Mouse (Mus musculus) bone marrow macrophage, adult 2 months (primary cell): ENCODE measurements around the gene Prex1. TPM values are rescaled to one million over a fixed set of nuclear protein-coding genes. Genes with fewer than 3 reads are reported as not detected.
A peak's percentile ranks its signal among the peaks of the same experiment; 100 is the strongest.

Source experiments
- H3K27ac ChIP-seq: 2 replicates; pipeline ENCODE4 v1.5.1; 2012; ENCODE audit warnings: low read depth, low read length; ENCODE audit not compliant: insufficient read depth
- H3K4me1 ChIP-seq: 2 replicates; pipeline ENCODE4 v1.6.1; 2012; ENCODE audit warnings: low read length; ENCODE audit not compliant: control insufficient read depth, insufficient read depth
- H3K4me3 ChIP-seq: 2 replicates; pipeline ENCODE4 v1.5.1; 2012; ENCODE audit warnings: mild to moderate bottlenecking, low read length, moderate library complexity; ENCODE audit not compliant: insufficient read depth
- CTCF ChIP-seq: IDR thresholded peaks from 2 replicates; pipeline ENCODE4 v1.5.1; 2012; ENCODE audit warnings: low read depth, mild to moderate bottlenecking, low read length, moderate library complexity
- POLR2A ChIP-seq: IDR thresholded peaks from 2 replicates; pipeline ENCODE4 v1.6.1; 2012; ENCODE audit warnings: mild to moderate bottlenecking, low read depth, low read length, borderline replicate concordance
- polyA plus RNA-seq: library from polyadenylated mRNA; stranded (reverse); fragments of >200 nt; gene quantifications from 2 replicates; pipeline ENCODE4 v1.2.4, GENCODE M21; 2012; ENCODE audit not compliant: missing spikeins, insufficient read depth, insufficient read length

Prex1 gene
- polyA plus RNA-seq, 1 experiment = 191 TPM

DNA sequence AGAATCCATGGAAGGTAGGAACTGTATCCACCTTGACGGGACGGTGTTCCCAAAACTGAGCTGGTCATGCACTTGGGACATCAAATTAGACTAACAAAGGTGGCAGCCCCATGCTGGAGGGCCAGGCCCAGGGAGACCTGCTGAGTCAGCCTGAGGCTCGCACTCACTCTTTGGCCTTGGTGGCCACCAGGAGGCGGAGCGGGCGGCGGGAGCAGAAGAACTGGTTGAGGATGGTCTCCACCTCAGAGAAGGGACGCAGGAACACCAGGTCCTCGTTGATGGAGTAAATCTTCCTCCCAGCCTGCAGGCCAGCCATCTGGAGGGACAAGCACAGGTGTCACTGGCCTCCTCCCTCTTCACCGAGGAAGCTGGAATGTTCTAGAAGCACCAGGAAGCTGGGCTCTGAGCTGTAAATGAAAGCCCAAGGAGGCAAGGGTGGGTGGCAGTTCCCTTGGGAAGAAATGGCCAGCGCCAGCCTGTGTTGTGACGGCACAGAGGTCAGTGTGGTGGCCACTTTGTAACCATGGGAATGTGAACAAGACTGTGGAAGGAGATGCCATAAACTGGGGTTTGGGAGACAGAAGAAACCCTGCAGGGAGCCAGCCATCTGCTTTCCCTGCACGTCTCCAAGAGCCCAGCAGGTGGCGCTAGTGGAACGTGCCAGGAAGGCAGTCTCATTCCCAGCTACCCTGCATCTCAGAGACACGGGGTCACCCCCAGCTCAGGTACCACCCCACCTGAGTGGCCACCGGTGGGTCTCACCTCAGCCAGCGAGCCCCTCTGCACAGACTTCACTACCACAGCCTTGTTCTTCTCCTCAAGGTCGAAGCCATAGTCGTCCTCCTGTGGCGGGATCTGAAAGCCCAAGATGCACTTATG lies 121.4 kb downstream of the Prex1 start:
- H3K27ac ChIP-seq = no peak overlapping the region

DNA sequence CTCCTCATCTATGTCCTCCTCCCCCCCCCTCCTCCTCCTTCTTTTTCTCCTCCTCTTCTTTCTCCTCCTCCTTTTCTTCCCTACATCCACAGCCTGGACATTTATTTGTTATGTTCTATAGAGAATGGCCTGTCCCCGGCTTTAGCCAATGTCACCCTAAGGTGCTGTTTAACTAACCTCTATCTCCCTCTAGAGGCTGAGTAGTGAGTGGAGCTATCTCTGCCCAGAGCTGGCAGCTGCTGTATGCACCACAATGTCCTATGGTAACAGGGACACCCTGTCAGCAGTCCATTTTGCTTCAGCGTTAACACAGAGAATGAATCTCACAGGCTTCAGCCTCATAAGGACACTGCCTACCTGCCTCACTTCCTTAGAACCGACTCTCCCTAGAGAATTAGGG lies 129.1 kb downstream of the Prex1 start:
- no peak overlapping the region for H3K4me3 ChIP-seq
- TF ChIP-seq CTCF (no peak), POLR2A (no peak)
- H3K4me1 ChIP-seq = no peaks in the 10 kb centered on the region
- H3K27ac ChIP-seq = no peak overlapping the region

More for the DNA sequence above, 121.4 kb downstream of the Prex1 start:
- no peaks in the 10 kb centered on the region for H3K4me1 ChIP-seq
- H3K4me3 ChIP-seq = no peak overlapping the region
- TF ChIP-seq POLR2A (no peak), CTCF (peak; percentile 96)

DNA sequence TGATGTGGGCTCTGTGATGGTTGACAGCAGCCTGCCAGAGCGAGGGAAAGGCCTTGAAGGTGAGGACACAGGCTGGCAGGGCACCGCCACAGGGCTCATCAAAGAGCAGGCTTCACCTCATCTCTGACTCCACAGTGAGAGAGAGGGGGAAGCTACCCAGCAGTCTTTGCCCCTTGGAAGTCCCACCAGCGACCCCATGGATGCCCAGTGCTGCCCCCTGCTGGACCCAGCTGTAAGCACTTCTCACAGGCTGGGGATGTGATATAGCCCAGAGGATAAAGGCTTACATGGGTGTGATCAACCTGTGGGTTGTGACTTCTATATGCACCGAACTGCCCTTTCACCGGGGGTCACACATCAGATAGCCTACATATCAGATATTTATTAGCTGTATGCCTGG lies 130.3 kb downstream of the Prex1 start:
- no peak overlapping the region for H3K27ac ChIP-seq
- TF ChIP-seq POLR2A (no peak), CTCF (peak; percentile 50)
- H3K4me3 ChIP-seq = no peak overlapping the region
- H3K4me1 ChIP-seq = no peaks in the 10 kb centered on the region

DNA sequence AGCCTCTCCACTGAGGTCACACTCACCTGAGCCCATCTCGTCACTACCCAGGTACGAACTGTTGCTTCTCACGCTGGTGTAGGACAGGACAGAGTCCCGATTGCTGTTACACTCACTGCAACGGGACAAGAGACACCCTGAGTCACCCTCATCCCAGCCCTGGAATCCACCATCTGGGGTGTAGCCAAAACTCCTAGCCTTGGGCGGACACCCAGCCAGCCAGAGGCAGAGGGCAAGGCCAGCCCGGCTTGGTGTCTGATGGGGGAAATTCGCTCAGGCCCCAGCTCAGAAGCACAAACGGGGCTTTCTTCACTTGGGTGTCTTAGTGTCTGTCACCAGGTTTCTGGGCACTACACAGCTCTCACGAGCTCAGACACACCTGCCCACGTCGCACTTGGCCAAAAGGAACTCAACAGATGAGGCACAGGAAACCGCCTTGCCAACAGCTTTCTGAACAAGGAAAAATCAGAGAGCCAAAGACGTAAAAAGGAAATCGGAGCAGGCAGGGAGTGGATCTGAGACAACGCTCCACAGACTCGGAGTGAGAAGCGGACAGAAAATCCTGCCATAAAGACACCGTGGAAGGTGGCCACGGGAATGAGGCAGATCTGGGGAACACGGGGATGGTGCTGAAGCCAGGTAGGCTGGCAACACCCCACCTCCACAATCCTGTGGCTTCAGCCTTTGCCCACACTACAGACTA lies 131.6 kb downstream of the Prex1 start:
- H3K4me3 ChIP-seq = no peak overlapping the region
- no peak overlapping the region for H3K27ac ChIP-seq
- H3K4me1 ChIP-seq = no peaks in the 10 kb centered on the region
- TF ChIP-seq POLR2A = no peak
- no peak for TF ChIP-seq CTCF

- TF ChIP-seq POLR2A = no peak
- TF ChIP-seq CTCF = no peak
- H3K4me3 ChIP-seq = no peak overlapping the region
- H3K27ac ChIP-seq = no peak overlapping the region
- H3K4me1 ChIP-seq = no peaks in the 10 kb centered on the region
These were observed 133.8 kb downstream of the Prex1 start for GRCm38 (mm10) chr2:166579793-166580192.

- TF ChIP-seq POLR2A (no peak), CTCF (no peak)
- Histone ChIP-seq H3K27ac (no peak overlapping the region), H3K4me1 (no peaks in the 10 kb centered on the region), H3K4me3 (no peak overlapping the region)
These were observed 134.3 kb downstream of the Prex1 start for GRCm38 (mm10) chr2:166579361-166579760.

DNA sequence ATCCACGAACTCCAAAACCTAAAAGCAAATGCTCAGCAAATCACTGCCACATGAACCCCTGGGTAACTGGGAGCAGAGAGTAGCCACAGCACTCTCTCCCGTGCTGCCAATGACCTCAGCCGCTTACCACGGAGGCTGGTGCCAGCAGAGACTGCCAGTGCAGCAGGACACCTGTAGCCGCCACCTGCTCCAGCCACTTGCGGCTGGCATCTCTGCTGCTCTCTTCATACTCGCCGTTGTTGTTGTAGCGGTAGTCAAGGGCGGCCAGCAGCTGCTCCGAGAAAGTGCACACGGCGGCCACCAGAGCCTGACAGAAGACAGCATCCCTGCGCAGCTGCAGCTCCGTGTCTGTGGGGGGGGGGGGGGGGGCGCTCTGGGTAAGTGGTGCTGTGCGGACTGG lies 138.2 kb downstream of the Prex1 start:
- Histone ChIP-seq H3K4me3 (no peak overlapping the region), H3K4me1 (no peaks in the 10 kb centered on the region), H3K27ac (no peak overlapping the region)
- TF ChIP-seq CTCF (no peak), POLR2A (no peak)

DNA sequence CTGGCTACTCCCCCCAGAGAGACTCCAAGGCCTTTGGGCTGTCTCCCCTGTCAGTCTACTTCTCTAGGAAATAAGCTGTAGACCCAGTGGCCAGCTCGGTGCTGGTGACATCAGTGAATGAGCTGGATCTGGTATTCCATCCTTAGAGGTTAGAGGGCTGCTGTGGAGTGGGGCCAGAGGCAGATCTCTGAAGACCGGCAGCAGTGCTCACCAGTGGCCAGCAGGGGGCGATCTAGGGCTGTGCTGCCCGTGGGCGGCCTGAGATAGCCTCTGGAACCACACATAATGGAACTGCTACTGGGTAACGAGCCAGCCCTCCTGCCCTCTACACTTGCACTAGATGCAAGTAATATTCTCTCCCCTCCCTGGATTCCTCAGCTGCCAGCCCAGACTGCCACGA lies 138.7 kb downstream of the Prex1 start:
- Histone ChIP-seq H3K4me1 (no peaks in the 10 kb centered on the region), H3K27ac (no peak overlapping the region), H3K4me3 (no peak overlapping the region)
- TF ChIP-seq CTCF (peak; percentile 92), POLR2A (no peak)

DNA sequence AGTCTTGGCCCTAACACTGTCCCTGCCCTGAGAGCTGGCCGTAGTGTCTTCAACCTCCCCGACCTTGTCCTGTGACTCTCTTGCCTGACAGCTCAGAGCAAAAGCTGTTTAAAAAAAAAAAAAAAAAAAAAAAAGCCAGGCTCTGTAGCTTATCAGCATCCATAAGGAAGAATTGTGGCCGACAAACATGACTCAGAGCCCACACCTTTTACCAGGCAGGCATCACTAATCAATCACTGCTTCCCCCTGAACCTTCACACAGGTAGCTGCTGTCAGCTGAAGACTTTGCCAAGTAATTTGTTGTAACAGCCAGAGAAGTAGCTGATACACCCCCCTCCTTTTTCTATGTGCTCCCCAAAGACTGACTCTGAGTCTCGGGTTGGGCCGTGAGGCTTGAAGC lies 140.0 kb downstream of the Prex1 start:
- no peak for TF ChIP-seq CTCF
- no peak for TF ChIP-seq POLR2A
- Histone ChIP-seq H3K27ac (no peak overlapping the region), H3K4me3 (no peak overlapping the region), H3K4me1 (no peaks in the 10 kb centered on the region)

- no peak for TF ChIP-seq POLR2A
- no peak for TF ChIP-seq CTCF
- Histone ChIP-seq H3K4me3 (no peak overlapping the region), H3K27ac (no peak overlapping the region), H3K4me1 (no peaks in the 10 kb centered on the region)
These were observed 141.3 kb downstream of the Prex1 start for GRCm38 (mm10) chr2:166572297-166572696.
